Mouse (Mus musculus) E14TG2a.4 (cell line): ENCODE measurements around the gene Gm17304.

Experiments used
- CTCF ChIP-seq: conservative IDR thresholded peaks from 2 replicates; pipeline ENCODE4 v1.5.1; 2014; ENCODE audit warnings: low read length
- POU5F1 ChIP-seq: IDR thresholded peaks from 2 replicates; pipeline ENCODE4 v1.6.1; 2014; ENCODE audit warnings: low read length, borderline replicate concordance

DNA sequence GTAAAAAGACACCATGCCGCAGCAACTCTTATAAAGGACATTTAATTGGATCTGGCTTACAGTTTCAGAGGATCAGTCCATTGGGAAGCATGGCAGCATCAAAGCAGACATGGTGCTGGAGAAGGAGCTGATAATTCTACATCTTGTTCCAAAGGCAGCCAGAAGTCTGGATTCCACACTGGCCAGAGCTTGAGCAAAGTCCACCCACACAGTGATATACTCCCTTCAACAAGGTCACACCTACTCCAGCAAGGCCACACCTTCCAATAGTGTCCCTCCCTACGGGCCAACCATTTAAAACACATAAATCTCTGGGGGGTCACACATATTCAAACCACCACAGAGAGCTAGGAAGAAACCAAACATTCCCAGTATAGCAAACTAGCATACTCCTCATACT is 3.3 kb downstream of the Gm17304 start:
- TF ChIP-seq CTCF (no peak), POU5F1 (no peak)
